Mouse (Mus musculus) left cerebral cortex, adult 9 months (tissue): ENCODE measurements at regions not wholly inside any gene's neighbourhood (a gene's known extent, or its start where the extent isn't known, plus 50 kb on each side); places are given as distances from the start of the nearest gene placed in this dataset.

Source experiments
- DNase-seq, 2 experiments: peaks; one replicate each; pipeline ENCODE4 v3.0.0; 2022; ENCODE audit warnings: low spot score in 2 of 2

GRCm38 (mm10) chr3:6681411-6681810 lies 61.2 kb upstream of the 1700008P02Rik start:
- no peak for DNase-seq

GRCm38 (mm10) chr3:6676382-6676781 lies 56.1 kb upstream of the 1700008P02Rik start:
- DNase-seq = no peak

- no peak for DNase-seq
Measured at GRCm38 (mm10) chr3:6675354-6675753, 55.1 kb upstream of the 1700008P02Rik start.
